Mouse (Mus musculus): ENCODE results near the gene Akr7a5. TPM values are rescaled to one million over a fixed set of nuclear protein-coding genes. Genes with fewer than 3 reads are reported as not detected.

Akr7a5 gene
- polyA plus RNA-seq, 1 experiment from 2014 or later, result 56.7 TPM

GRCm38 (mm10) chr4:139310899-139311701 lies 556 bp downstream of the Akr7a5 start:
- Histone ChIP-seq H3K27me3 (replicated peaks; ENCODE audit: control insufficient read depth, insufficient read depth, low read length) (no peaks in the 10 kb centered on the region), H3K36me3 (ENCODE audit: control insufficient read depth, insufficient read depth) (no peaks in the 10 kb centered on the region), H3K27ac (ENCODE audit: low read length) (peak overlapping the region; percentile 56; the same call in 1 of the 2 replicates), H3K4me2 (ENCODE audit: low read length) (peak overlapping the region; percentile 94), H3K4me1 (replicated peaks; ENCODE audit: control insufficient read depth, insufficient read depth, low read length) (peaks cover 25% of the 10 kb centered on the region), H3K9ac (replicated peaks; ENCODE audit: low read depth, low read length) (peak overlapping the region; percentile 94), H3K9me3 (ENCODE audit: control insufficient read depth, low read length) (no peaks in the 10 kb centered on the region), H3K4me3 (replicated peaks; ENCODE audit: low read length) (peak overlapping the region; percentile 98)
- ATAC-seq, result peak; percentile 62
- WGBS, result under 1% methylated on average over 53 of the region's 53 CpGs

GRCm38 (mm10) chr4:139311707-139312106 lies 1.2 kb downstream of the Akr7a5 start:
- H3K9ac ChIP-seq (replicated peaks; ENCODE audit: low read depth, low read length), result peak overlapping the region; percentile 94
- 16% methylated on average over 14 of the region's 14 CpGs for WGBS
- H3K27ac ChIP-seq (ENCODE audit: low read length), result no peak overlapping the region
- H3K4me2 ChIP-seq (ENCODE audit: low read length), result peak overlapping the region; percentile 94
- peak overlapping the region; percentile 98 for H3K4me3 ChIP-seq (replicated peaks; ENCODE audit: low read length)
- H3K9me3 ChIP-seq (ENCODE audit: control insufficient read depth, low read length), result no peaks in the 10 kb centered on the region
- ATAC-seq, result no peak
- H3K27me3 ChIP-seq (replicated peaks; ENCODE audit: control insufficient read depth, insufficient read depth, low read length), result no peaks in the 10 kb centered on the region
- peaks cover 25% of the 10 kb centered on the region for H3K4me1 ChIP-seq (replicated peaks; ENCODE audit: control insufficient read depth, insufficient read depth, low read length)
- 0 out of 2 replicates have a peak, but pooled peaks cover 2% of the 10 kb centered on the region for H3K36me3 ChIP-seq (ENCODE audit: control insufficient read depth, insufficient read depth)

GRCm38 (mm10) chr4:139312632-139313031 lies 2.1 kb downstream of the Akr7a5 start:
- ATAC-seq, result no peak
- Histone ChIP-seq H3K4me2 (ENCODE audit: low read length) (no peak overlapping the region), H3K4me1 (replicated peaks; ENCODE audit: control insufficient read depth, insufficient read depth, low read length) (peaks cover 25% of the 10 kb centered on the region), H3K9ac (replicated peaks; ENCODE audit: low read depth, low read length) (no peak overlapping the region), H3K9me3 (ENCODE audit: control insufficient read depth, low read length) (no peaks in the 10 kb centered on the region), H3K4me3 (replicated peaks; ENCODE audit: low read length) (no peak overlapping the region), H3K27me3 (replicated peaks; ENCODE audit: control insufficient read depth, insufficient read depth, low read length) (no peaks in the 10 kb centered on the region), H3K36me3 (ENCODE audit: control insufficient read depth, insufficient read depth) (0 out of 2 replicates have a peak, but pooled peaks cover 2% of the 10 kb centered on the region), H3K27ac (ENCODE audit: low read length) (no peak overlapping the region)
- WGBS, result 57% methylated on average over 4 of the region's 4 CpGs

- no peaks in the 10 kb centered on the region for H3K9me3 ChIP-seq (ENCODE audit: control insufficient read depth, low read length)
- 94% methylated on average over 11 of the region's 11 CpGs for WGBS
- no peaks in the 10 kb centered on the region for H3K27me3 ChIP-seq (replicated peaks; ENCODE audit: control insufficient read depth, insufficient read depth, low read length)
- H3K4me2 ChIP-seq (ENCODE audit: low read length), result no peak overlapping the region
- no peak overlapping the region for H3K9ac ChIP-seq (replicated peaks; ENCODE audit: low read depth, low read length)
- ATAC-seq, result no peak
- no peak overlapping the region for H3K27ac ChIP-seq (ENCODE audit: low read length)
- H3K4me1 ChIP-seq (replicated peaks; ENCODE audit: control insufficient read depth, insufficient read depth, low read length), result no peaks in the 10 kb centered on the region
- 0 out of 2 replicates have a peak, but pooled peaks cover 2% of the 10 kb centered on the region for H3K36me3 ChIP-seq (ENCODE audit: control insufficient read depth, insufficient read depth)
- H3K4me3 ChIP-seq (replicated peaks; ENCODE audit: low read length), result no peak overlapping the region
Observed at GRCm38 (mm10) chr4:139318449-139318848, 7.9 kb downstream of the Akr7a5 start.

GRCm38 (mm10) chr4:139319740-139320139 lies 9.2 kb downstream of the Akr7a5 start:
- ATAC-seq, result no peak
- Histone ChIP-seq H3K9me3 (ENCODE audit: control insufficient read depth, low read length) (no peaks in the 10 kb centered on the region), H3K4me1 (replicated peaks; ENCODE audit: control insufficient read depth, insufficient read depth, low read length) (no peaks in the 10 kb centered on the region), H3K4me2 (ENCODE audit: low read length) (no peak overlapping the region), H3K27me3 (replicated peaks; ENCODE audit: control insufficient read depth, insufficient read depth, low read length) (no peaks in the 10 kb centered on the region), H3K9ac (replicated peaks; ENCODE audit: low read depth, low read length) (no peak overlapping the region), H3K27ac (ENCODE audit: low read length) (no peak overlapping the region), H3K36me3 (ENCODE audit: control insufficient read depth, insufficient read depth) (0 out of 2 replicates have a peak, but pooled peaks cover 2% of the 10 kb centered on the region), H3K4me3 (replicated peaks; ENCODE audit: low read length) (no peak overlapping the region)
- 94% methylated on average over 4 of the region's 4 CpGs for WGBS

GRCm38 (mm10) chr4:139330605-139331004 lies 20.1 kb downstream of the Akr7a5 start:
- H3K27ac ChIP-seq (ENCODE audit: low read length), result no peak overlapping the region
- H3K27me3 ChIP-seq (replicated peaks; ENCODE audit: control insufficient read depth, insufficient read depth, low read length), result no peaks in the 10 kb centered on the region
- no peak for ATAC-seq
- H3K4me1 ChIP-seq (replicated peaks; ENCODE audit: control insufficient read depth, insufficient read depth, low read length), result no peaks in the 10 kb centered on the region
- WGBS, result 11% methylated on average over 10 of the region's 10 CpGs
- no peaks in the 10 kb centered on the region for H3K9me3 ChIP-seq (ENCODE audit: control insufficient read depth, low read length)
- no peaks in the 10 kb centered on the region for H3K36me3 ChIP-seq (ENCODE audit: control insufficient read depth, insufficient read depth)
- H3K9ac ChIP-seq (replicated peaks; ENCODE audit: low read depth, low read length), result no peak overlapping the region
- 0 out of 2 replicates have a peak overlapping the region, but pooled peaks have one; percentile 14 for H3K4me3 ChIP-seq (replicated peaks; ENCODE audit: low read length)
- H3K4me2 ChIP-seq (ENCODE audit: low read length), result peak overlapping the region; percentile 20; the same call in 1 of the 2 replicates

GRCm38 (mm10) chr4:139334631-139335295 lies 24.2 kb downstream of the Akr7a5 start:
- Histone ChIP-seq H3K4me1 (replicated peaks; ENCODE audit: control insufficient read depth, insufficient read depth, low read length) (no peaks in the 10 kb centered on the region), H3K9ac (replicated peaks; ENCODE audit: low read depth, low read length) (no peak overlapping the region), H3K4me3 (replicated peaks; ENCODE audit: low read length) (no peak overlapping the region), H3K4me2 (ENCODE audit: low read length) (no peak overlapping the region), H3K36me3 (ENCODE audit: control insufficient read depth, insufficient read depth) (no peaks in the 10 kb centered on the region), H3K9me3 (ENCODE audit: control insufficient read depth, low read length) (no peaks in the 10 kb centered on the region), H3K27me3 (replicated peaks; ENCODE audit: control insufficient read depth, insufficient read depth, low read length) (peaks cover 2% of the 10 kb centered on the region; the same call in 1 of the 2 replicates), H3K27ac (ENCODE audit: low read length) (no peak overlapping the region)
- no peak for ATAC-seq
- WGBS, result 82% methylated on average over 6 of the region's 9 CpGs

- H3K27ac ChIP-seq (ENCODE audit: low read length), result no peak overlapping the region
- H3K9ac ChIP-seq (replicated peaks; ENCODE audit: low read depth, low read length), result no peak overlapping the region
- H3K4me2 ChIP-seq (ENCODE audit: low read length), result no peak overlapping the region
- ATAC-seq, result no peak
- peaks cover 2% of the 10 kb centered on the region; the same call in 1 of the 2 replicates for H3K27me3 ChIP-seq (replicated peaks; ENCODE audit: control insufficient read depth, insufficient read depth, low read length)
- H3K36me3 ChIP-seq (ENCODE audit: control insufficient read depth, insufficient read depth), result no peaks in the 10 kb centered on the region
- no peaks in the 10 kb centered on the region for H3K9me3 ChIP-seq (ENCODE audit: control insufficient read depth, low read length)
- WGBS, result 68% methylated on average over 7 of the region's 7 CpGs
- no peak overlapping the region for H3K4me3 ChIP-seq (replicated peaks; ENCODE audit: low read length)
- H3K4me1 ChIP-seq (replicated peaks; ENCODE audit: control insufficient read depth, insufficient read depth, low read length), result no peaks in the 10 kb centered on the region
Observed at GRCm38 (mm10) chr4:139335507-139335906, 25.0 kb downstream of the Akr7a5 start.

- Histone ChIP-seq H3K4me2 (ENCODE audit: low read length) (no peak overlapping the region; the same call in 1 of the 2 replicates), H3K4me1 (replicated peaks; ENCODE audit: control insufficient read depth, insufficient read depth, low read length) (no peaks in the 10 kb centered on the region), H3K9me3 (ENCODE audit: control insufficient read depth, low read length) (no peaks in the 10 kb centered on the region), H3K27me3 (replicated peaks; ENCODE audit: control insufficient read depth, insufficient read depth, low read length) (peaks cover 2% of the 10 kb centered on the region; the same call in 1 of the 2 replicates), H3K27ac (ENCODE audit: low read length) (no peak overlapping the region), H3K9ac (replicated peaks; ENCODE audit: low read depth, low read length) (no peak overlapping the region), H3K36me3 (ENCODE audit: control insufficient read depth, insufficient read depth) (no peaks in the 10 kb centered on the region), H3K4me3 (replicated peaks; ENCODE audit: low read length) (no peak overlapping the region)
- 29% methylated on average over 24 of the region's 24 CpGs for WGBS
- ATAC-seq, result no peak
Observed at GRCm38 (mm10) chr4:139336822-139337483, 26.4 kb downstream of the Akr7a5 start.

Data from forebrain, embryonic 16.5 days (tissue).